Mouse (Mus musculus) midbrain, embryonic 14.5 days (tissue): ENCODE measurements around the gene Wnk1. TPM values are rescaled to one million over a fixed set of nuclear protein-coding genes. Genes with fewer than 3 reads are reported as not detected.

ENCODE experiments used
- ATAC-seq: fragments of 200-750 bp; cut with Nextera tagmentation; 2 replicates; pipeline ENCODE4 v1.8.0; 2017; ENCODE audit warnings: moderate number of reproducible peaks, moderate library complexity; ENCODE audit not compliant: low FRiP score, low TSS enrichment
- DNase-seq: peaks from one replicate; pipeline ENCODE4 v3.0.0-alpha.2; 2015
- H3K27ac ChIP-seq: fragments of 300-500 bp; sonication (generic); replicated peaks from 2 replicates; pipeline ENCODE4 v1.5.1; 2014; ENCODE audit warnings: mild to moderate bottlenecking, low read depth, low read length, moderate library complexity
- H3K27me3 ChIP-seq: fragments of 300-500 bp; sonication (generic); 2 replicates; pipeline ENCODE4 v1.6.1; 2014; ENCODE audit warnings: low read length, control low read depth, mixed read lengths; ENCODE audit not compliant: control insufficient read depth, insufficient read depth
- H3K36me3 ChIP-seq: fragments of 300-500 bp; sonication (generic); 2 replicates; pipeline ENCODE4 v1.6.1; 2014; ENCODE audit warnings: low read length, control low read depth; ENCODE audit not compliant: control insufficient read depth, insufficient read depth
- H3K4me1 ChIP-seq: fragments of 300-500 bp; sonication (generic); 2 replicates; pipeline ENCODE4 v1.6.1; 2014; ENCODE audit warnings: mild to moderate bottlenecking, antibody characterized with exemption, low read length, control low read depth; ENCODE audit not compliant: control insufficient read depth, insufficient read depth
- H3K4me2 ChIP-seq: fragments of 300-500 bp; sonication (generic); 2 replicates; pipeline ENCODE4 v1.6.1; 2014; ENCODE audit warnings: mild to moderate bottlenecking, low read length, moderate library complexity
- H3K4me3 ChIP-seq: fragments of 300-500 bp; sonication (generic); replicated peaks from 2 replicates; pipeline ENCODE4 v1.5.1; 2014; ENCODE audit warnings: low read depth, low read length
- H3K9ac ChIP-seq: fragments of 300-500 bp; sonication (generic); replicated peaks from 2 replicates; pipeline ENCODE4 v1.6.1; 2014; ENCODE audit warnings: mild to moderate bottlenecking, low read length, moderate library complexity
- H3K9me3 ChIP-seq: fragments of 300-500 bp; sonication (generic); 2 replicates; pipeline ENCODE4 v1.6.1; 2016; ENCODE audit warnings: low read length, control low read depth, mixed read lengths; ENCODE audit not compliant: control insufficient read depth
- WGBS: fragments of 180-500 bp; shearing (Covaris S2); extraction: QIAGEN DNeasy Blood & Tissue Kit; methylation state at CpG from one replicate; pipeline ENCODE4 v1.1.7; 2014; 5-methylcytosine and 5-hydroxymethylcytosine counted together
- polyA plus RNA-seq: library from polyadenylated mRNA; unstranded; fragments of >200 nt; fragmentation: Nextera tagmentation; extraction: Ambion mirVana; gene quantifications from 2 replicates; pipeline ENCODE4 v1.2.1, GENCODE M21; 2014

The Wnk1 gene
- polyA plus RNA-seq, 1 experiment from 2014 or later, result 60.4 TPM

- no peak overlapping the region for H3K27ac ChIP-seq
- H3K9ac ChIP-seq, result no peak overlapping the region
- H3K4me1 ChIP-seq, result no peaks in the 10 kb centered on the region
- H3K4me3 ChIP-seq, result no peak overlapping the region
- H3K36me3 ChIP-seq, result peaks cover 8% of the 10 kb centered on the region; the same call in 1 of the 2 replicates
- DNase-seq (peak; percentile 81), ATAC-seq (no peak)
- no peak overlapping the region for H3K4me2 ChIP-seq
- H3K27me3 ChIP-seq, result no peaks in the 10 kb centered on the region
- no peaks in the 10 kb centered on the region for H3K9me3 ChIP-seq
Observed at GRCm38 (mm10) chr6:120001718-120002117, 36.8 kb downstream of the Wnk1 start.

GRCm38 (mm10) chr6:119996480-119996879 lies 42.0 kb downstream of the Wnk1 start:
- Histone ChIP-seq H3K9ac (no peak overlapping the region), H3K4me3 (no peak overlapping the region)

GRCm38 (mm10) chr6:119924235-119925005 lies 114.1 kb downstream of the Wnk1 start:
- peak; percentile 56 for DNase-seq
- no peak overlapping the region for H3K9ac ChIP-seq
- no peaks in the 10 kb centered on the region for H3K4me1 ChIP-seq
- H3K36me3 ChIP-seq, result peaks cover 91% of the 10 kb centered on the region
- no peak overlapping the region for H3K4me3 ChIP-seq
- no peaks in the 10 kb centered on the region for H3K9me3 ChIP-seq
- WGBS, result 61% methylated on average over 4 of the region's 4 CpGs
- no peak overlapping the region for H3K4me2 ChIP-seq
- no peak for ATAC-seq
- H3K27ac ChIP-seq, result no peak overlapping the region
- H3K27me3 ChIP-seq, result no peaks in the 10 kb centered on the region

More at GRCm38 (mm10) chr6:119996480-119996879, 42.0 kb downstream of the Wnk1 start:
- no peaks in the 10 kb centered on the region for H3K27me3 ChIP-seq
- no peak for DNase-seq
- WGBS, result 95% methylated on average over 1 of the region's 1 CpGs
- H3K9me3 ChIP-seq, result no peaks in the 10 kb centered on the region
- no peaks in the 10 kb centered on the region for H3K4me1 ChIP-seq
- no peak overlapping the region for H3K27ac ChIP-seq
- H3K4me2 ChIP-seq, result no peak overlapping the region
- H3K36me3 ChIP-seq, result peaks cover 10% of the 10 kb centered on the region; the same call in 1 of the 2 replicates
- no peak for ATAC-seq

DNA sequence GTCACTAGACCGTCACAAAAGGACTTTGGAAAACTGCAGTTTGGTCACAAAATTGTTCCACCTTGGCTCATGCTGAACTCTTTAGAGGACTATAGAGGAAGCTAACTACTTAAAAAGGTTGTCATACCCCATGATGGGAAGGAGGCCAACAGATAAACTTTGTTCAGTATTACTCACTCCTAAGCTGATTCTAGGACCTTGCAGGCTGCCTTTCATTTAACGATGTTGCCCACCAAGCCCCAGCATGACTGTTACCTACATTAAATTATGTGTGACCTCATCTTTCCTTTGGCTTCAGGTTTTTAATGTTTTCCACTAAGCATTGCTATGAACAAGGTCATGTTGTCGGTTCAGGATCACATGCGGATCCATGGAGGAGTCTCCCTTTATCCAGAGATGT lies 115.9 kb downstream of the Wnk1 start:
- Histone ChIP-seq H3K27me3 (no peaks in the 10 kb centered on the region), H3K27ac (no peak overlapping the region), H3K9me3 (no peaks in the 10 kb centered on the region), H3K4me1 (no peaks in the 10 kb centered on the region), H3K9ac (no peak overlapping the region), H3K36me3 (peaks cover 92% of the 10 kb centered on the region), H3K4me2 (no peak overlapping the region), H3K4me3 (no peak overlapping the region)
- ATAC-seq (no peak), DNase-seq (no peak)
- WGBS, result 94% methylated on average over 4 of the region's 4 CpGs

DNA sequence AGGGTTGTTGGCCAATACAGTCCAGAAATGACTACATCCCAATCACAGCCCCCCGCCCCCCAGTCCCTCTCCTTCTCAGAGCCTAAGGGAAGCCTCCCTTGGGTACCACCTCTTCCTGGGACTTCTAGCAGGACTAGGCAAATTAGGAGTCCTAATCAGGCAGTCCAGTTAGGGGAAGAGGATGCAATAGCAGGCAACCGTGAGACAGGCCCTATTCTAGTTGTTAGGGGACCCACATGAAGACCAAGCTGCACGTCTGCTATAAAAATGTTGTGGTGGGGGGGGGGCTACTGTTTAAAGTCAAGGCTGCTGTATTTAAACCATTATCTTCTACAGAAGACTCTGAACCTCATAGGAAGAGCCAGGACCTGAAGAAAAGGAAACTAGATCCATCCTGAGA lies 116.3 kb downstream of the Wnk1 start:
- H3K4me3 ChIP-seq, result no peak overlapping the region
- H3K36me3 ChIP-seq, result peaks cover 92% of the 10 kb centered on the region
- no peaks in the 10 kb centered on the region for H3K27me3 ChIP-seq
- H3K9me3 ChIP-seq, result no peaks in the 10 kb centered on the region
- no peak overlapping the region for H3K9ac ChIP-seq
- H3K4me1 ChIP-seq, result no peaks in the 10 kb centered on the region
- ATAC-seq (no peak), DNase-seq (no peak)
- 92% methylated on average over 3 of the region's 3 CpGs for whole genome bisulfite sequencing
- no peak overlapping the region for H3K27ac ChIP-seq
- no peak overlapping the region for H3K4me2 ChIP-seq

- no peaks in the 10 kb centered on the region for H3K9me3 ChIP-seq
- 93% methylated on average over 16 of the region's 16 CpGs for WGBS
- H3K36me3 ChIP-seq, result peaks cover 86% of the 10 kb centered on the region
- no peaks in the 10 kb centered on the region for H3K4me1 ChIP-seq
- DNase-seq (no peak), ATAC-seq (no peak)
- no peak overlapping the region for H3K4me2 ChIP-seq
- no peaks in the 10 kb centered on the region for H3K27me3 ChIP-seq
- no peak overlapping the region for H3K27ac ChIP-seq
- no peak overlapping the region for H3K4me3 ChIP-seq
- no peak overlapping the region for H3K9ac ChIP-seq
Observed at GRCm38 (mm10) chr6:119918561-119919181, 119.8 kb downstream of the Wnk1 start.

DNA sequence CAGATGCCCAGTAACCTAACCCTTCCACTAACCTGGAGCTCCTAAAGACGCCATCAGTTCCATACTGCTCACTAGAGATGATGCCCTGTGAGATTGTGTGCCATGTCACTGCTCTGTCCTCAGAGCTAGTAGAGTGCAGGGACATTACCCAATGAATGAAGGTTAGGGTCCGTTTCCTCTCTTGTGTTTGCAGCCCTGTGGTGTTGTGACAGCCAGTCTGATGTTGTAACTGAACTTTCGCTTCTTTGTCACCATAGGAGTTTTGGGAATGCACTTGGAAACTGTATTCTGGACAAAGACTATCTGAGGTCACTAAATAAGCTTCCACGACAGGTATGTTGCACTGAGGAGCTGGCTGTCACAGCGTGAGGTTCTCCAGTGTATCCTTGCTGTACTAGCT lies 122.8 kb downstream of the Wnk1 start:
- Histone ChIP-seq H3K27ac (no peak overlapping the region), H3K4me2 (no peak overlapping the region), H3K4me3 (no peak overlapping the region), H3K9ac (no peak overlapping the region), H3K36me3 (peaks cover 82% of the 10 kb centered on the region), H3K9me3 (no peaks in the 10 kb centered on the region), H3K27me3 (no peaks in the 10 kb centered on the region), H3K4me1 (no peaks in the 10 kb centered on the region)
- WGBS, result 93% methylated on average over 5 of the region's 5 CpGs
- ATAC-seq (no peak), DNase-seq (no peak)

- no peak for DNase-seq
- Histone ChIP-seq H3K9me3 (no peaks in the 10 kb centered on the region), H3K4me2 (no peak overlapping the region), H3K4me3 (no peak overlapping the region), H3K9ac (no peak overlapping the region), H3K27me3 (no peaks in the 10 kb centered on the region), H3K27ac (no peak overlapping the region), H3K4me1 (no peaks in the 10 kb centered on the region), H3K36me3 (peaks cover 50% of the 10 kb centered on the region)
- no peak for ATAC-seq
- 81% methylated on average over 5 of the region's 5 CpGs for WGBS
Observed at GRCm38 (mm10) chr6:119912046-119912445, 126.4 kb downstream of the Wnk1 start.

DNA sequence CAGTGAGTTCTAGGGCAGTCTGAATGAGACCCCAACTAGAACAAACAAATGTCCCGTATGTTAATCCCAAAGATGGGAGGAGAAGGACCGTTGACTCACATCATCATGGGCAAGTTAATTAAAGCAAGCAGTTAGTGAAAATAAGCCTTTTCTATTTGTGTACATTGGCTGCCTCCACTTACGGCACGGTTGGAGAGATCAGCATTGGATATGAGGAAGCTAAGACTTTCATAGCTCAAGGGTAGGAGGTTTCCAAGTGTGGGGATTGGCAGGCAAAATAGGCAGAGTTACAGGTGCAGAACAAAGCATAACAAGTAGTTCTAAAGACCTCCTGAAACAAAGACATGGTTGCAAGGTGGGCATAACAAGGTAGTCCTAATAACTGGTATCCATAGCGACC lies 133.0 kb downstream of the Wnk1 start:
- Histone ChIP-seq H3K9ac (no peak overlapping the region), H3K4me3 (no peak overlapping the region), H3K9me3 (no peaks in the 10 kb centered on the region), H3K27me3 (no peaks in the 10 kb centered on the region), H3K4me2 (no peak overlapping the region), H3K4me1 (peaks cover 8% of the 10 kb centered on the region), H3K36me3 (0 out of 2 replicates have a peak, but pooled peaks cover 3% of the 10 kb centered on the region), H3K27ac (no peak overlapping the region)
- no peak for ATAC-seq
- 88% methylated on average over 5 of the region's 5 CpGs for WGBS
- DNase-seq, result no peak
